Mouse (Mus musculus): ENCODE results near the gene Eya4. TPM values are rescaled to one million over a fixed set of nuclear protein-coding genes. Genes with fewer than 3 reads are reported as not detected.

The Eya4 gene
- total RNA-seq, 2 experiments from 2014 or later: not detected

DNA sequence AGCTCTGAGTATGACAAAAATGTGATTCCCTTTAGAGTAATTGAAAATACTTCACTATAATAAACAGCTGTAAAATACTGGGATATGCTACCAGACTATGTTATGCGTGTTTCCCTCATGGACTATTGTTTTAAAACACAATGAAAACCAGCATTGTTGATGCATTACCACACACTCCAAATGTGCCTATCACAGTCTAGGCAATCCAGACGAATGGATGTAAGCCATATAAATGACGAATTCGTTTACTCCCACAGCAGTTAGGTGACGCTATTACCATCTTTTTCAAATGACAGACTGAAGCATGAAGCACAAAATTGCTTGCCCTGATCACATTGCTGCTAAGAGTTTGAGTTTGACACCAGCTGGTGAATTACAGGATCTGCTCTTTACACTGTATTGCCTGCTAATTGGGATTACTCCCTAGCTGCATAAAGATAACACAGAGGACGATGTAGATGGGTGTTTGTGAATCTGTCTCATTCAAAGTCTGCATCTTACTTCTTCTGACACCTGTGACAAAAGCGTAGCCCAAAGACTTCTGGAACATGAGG is 185.4 kb downstream of the Eya4 start:
- no peak for ATAC-seq (replicated peaks; ENCODE audit: poor library complexity)

DNA sequence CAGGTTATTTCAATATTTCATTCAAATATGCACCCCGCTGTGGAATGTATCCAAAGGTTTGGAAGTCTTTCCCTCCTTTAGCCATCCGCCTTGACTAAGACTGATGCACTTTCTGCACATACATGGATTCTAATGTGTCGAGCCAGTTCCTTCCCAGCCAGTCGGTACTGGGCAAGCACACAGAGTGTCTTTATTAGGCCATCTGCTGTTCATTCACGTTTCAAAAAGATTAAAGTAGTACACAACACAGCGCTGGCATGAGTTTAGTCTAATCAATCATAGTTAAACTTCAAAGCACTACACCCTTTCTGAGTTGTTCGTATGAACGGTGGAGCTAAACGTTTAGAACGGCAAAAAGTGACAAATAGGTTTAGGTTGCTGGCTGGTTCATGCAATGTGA is 190.7 kb downstream of the Eya4 start:
- ATAC-seq (replicated peaks; ENCODE audit: poor library complexity): no peak

DNA sequence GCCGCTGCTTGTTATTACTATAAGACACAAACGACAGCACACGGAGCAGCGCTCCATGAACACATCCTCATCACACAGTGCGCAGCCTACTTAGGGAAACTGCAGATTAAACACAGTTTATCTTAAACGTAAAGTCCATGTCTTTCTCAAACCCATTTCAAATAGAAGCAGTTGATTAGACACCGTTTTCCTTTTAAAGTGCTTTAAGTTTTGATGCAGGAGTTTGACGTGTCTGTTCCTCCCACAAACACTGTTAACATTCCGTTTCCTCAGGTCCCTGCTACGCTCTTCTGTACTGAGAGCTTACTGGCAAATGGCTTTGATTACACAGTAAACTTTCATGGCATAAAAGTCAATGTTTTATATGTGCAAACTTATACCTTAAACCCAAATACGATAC is 191.4 kb downstream of the Eya4 start:
- no peak for ATAC-seq (replicated peaks; ENCODE audit: poor library complexity)

DNA sequence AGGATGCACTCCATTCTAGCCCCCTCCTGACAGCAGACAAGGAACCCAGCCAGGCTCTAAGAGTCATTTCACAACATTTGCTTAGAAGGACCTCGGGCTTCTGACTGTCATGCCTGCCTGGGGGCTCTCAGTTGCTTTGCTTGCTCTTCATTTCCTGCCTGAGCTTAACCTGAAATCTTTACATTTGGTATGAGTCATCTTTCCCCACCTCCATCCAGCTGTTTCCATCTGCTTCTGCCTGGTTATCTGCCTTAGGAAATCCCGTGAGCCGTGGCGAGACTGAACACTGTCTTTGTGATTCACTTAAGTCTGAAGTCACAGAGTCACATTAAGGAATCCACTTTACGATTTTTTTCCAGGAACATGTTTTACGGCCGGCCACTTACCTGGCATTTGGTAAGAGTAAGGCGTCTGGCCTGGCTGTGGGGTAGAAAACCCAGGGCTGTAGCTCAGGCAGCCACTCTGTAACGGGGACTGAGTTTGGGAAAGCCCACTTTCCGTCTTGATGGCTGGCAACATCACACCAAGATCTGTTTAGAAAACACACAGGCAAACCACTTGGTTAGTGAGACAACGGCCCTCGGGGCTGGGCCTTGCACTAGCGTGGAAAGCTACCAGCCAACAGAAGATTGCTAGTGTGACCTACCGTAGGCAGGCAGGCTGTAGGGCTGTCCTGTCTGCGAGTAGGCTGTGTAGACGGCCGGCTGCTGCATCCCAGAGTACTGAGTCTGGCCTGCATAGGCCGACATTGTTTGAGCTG is 193.5 kb downstream of the Eya4 start:
- no peak for ATAC-seq (replicated peaks; ENCODE audit: poor library complexity)

DNA sequence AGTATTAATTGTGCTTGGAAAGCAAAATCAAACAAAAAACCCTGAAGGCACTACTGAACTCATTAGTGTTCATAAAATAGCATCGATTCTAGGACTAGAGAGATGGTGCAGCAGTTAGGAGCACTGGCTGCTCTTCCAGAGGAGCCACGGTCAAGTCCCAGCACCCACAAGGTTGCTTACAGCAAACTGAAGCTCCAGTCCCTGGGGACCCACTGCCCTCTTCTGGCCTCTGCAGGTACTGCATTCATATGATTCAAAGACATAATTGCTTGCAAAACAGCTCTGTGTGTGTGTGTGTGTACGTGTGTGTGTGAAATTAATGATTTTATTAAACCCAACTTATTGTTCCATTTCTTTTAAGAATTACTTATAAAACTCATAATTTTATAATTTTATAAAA is 200.2 kb downstream of the Eya4 start:
- ATAC-seq (replicated peaks; ENCODE audit: poor library complexity): peak; percentile 78

DNA sequence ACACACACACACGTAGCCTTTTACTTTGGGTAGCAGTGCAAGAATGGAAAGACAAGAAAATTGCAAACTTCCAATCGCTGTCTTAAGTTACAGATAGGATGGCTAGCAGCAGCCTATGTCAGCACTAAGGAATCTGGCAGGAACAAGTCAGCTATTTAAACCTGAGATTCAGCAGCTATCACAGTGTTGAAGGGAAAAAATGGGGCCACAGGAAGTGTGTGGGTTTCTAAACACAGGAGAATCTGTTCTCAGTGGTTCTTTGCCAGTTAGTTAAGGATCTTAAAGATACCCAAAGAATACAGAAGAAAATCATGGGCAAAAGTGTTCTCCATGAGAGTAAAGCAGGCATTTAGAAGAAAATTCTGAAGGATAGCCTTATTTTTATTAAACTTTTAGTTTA is 206.0 kb downstream of the Eya4 start:
- ATAC-seq (replicated peaks; ENCODE audit: poor library complexity): no peak

DNA sequence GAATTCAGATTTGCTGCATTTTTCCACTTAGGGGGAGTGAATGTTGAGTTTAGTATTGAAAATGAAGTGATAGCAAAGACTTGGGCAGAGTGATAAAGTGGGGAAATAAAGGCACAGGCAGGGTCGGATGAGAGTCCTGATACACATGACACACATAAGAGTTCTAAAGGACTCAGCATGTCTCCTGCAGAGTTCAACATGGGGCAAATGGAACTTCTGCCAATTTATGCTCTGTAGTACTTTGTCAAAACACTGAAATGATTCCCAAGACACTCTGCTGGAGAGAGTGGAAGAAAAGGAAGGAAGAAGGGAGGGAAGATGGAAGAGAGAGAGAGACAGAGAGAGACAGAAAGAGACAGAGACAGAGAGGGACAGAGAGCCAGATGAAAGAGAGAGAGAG is 222.6 kb downstream of the Eya4 start:
- no peak for ATAC-seq (replicated peaks; ENCODE audit: poor library complexity)

DNA sequence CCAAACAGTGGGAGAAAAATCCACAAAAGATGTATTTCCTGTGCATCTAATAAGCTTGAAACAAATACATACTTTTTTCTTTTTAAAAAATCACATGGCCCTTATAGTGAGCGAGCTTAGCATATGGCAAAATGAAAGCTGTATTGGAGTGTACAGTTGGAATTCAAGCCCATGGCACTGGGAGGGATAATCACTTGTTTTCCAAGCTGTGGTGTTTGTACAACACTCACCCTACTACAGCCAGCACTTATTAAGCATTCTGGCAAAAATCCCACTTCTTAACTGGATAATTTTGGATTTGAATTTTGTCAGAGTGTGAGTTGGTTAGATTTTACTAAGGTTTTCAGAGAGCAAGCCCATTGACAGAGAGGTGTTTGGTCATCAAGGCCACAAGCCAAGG is 223.4 kb downstream of the Eya4 start:
- no peak for ATAC-seq (replicated peaks; ENCODE audit: poor library complexity)

DNA sequence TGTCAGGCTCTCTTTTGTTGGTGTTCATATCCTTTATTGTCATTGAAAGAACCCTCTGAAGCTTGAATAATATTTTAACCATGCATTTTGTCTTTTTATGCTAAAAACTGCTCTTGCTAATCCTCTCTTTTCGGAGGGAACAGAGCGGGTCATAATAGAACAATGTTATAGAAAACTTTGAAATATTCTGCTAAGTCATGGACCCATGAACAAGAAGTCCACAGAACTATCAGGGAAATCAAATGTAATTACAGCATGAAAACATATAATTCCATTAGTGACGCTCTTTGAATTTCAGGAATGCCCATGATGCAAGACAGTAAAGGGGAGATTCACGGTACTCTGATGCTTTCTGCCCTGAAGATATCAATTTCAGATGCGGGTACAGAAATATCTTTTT is 224.1 kb downstream of the Eya4 start:
- no peak for ATAC-seq (replicated peaks; ENCODE audit: poor library complexity)

DNA sequence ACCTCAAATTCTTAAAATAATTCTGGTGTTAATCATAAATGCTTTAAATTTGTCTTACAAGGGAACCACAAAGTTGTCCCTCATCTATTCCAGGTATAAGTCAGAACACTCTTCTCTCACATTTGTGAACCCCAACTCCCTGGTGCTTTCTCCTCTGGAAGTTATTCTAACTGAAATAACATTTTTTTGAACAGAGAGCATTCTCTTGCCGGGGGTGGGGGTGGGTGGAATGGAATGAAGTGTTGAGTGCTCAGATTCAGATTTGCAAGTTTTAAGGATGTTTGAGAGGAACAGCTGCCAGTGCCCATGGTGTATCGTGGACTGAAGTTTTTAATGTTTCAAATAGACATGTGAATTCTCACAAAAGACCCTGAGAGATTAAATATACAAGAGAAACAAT is 230.1 kb downstream of the Eya4 start:
- no peak for ATAC-seq (replicated peaks; ENCODE audit: poor library complexity)

DNA sequence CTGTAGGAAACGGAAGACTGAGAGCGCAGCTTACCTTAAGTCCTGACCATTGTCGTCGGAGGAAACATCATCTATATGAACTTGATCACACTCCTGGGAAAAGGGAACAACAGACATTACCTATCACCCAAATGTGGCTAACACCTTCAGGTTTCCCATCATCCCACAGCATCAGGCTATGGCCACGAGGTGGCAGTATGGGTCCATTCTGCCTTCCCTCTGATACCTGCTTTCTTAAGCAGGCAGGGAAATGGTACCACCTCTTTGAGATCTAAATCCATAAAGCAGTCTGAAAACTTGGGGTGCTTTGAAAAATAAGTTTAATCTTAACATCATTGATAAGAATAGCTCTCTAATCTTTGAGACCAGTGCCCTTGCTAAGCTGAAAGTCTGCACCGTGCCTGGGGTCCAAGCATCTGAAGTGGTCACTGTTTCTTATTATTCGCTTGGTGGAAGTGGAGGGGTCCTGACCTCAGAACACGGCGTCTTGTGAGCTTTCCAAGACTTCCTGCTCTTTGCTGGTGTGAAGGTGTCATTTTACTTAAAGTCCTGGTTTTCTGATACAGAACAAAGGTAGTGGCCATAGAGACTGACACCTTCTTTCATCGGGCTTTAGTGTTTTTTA is 233.7 kb downstream of the Eya4 start:
- ATAC-seq (replicated peaks; ENCODE audit: poor library complexity): peak; percentile 92

DNA sequence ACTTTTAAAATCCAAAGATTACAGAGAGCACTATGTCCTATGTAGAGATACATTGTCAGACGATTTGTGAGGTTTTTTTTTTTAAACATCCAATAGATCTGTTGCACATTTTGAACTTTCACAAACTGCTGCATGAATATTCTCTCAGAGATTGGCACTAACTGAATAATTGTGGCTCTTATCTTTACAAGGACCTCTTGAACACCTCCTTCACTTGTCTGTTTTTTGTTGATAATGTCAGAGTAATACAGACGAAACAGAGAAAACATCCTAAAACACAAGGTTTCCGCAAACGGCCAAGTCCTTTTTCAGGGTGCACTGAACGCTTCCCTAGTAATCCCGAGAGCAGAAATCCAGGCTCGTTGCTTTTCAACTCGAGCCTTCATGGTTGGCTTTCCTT is 234.5 kb downstream of the Eya4 start:
- peak; percentile 55 for ATAC-seq (replicated peaks; ENCODE audit: poor library complexity)

DNA sequence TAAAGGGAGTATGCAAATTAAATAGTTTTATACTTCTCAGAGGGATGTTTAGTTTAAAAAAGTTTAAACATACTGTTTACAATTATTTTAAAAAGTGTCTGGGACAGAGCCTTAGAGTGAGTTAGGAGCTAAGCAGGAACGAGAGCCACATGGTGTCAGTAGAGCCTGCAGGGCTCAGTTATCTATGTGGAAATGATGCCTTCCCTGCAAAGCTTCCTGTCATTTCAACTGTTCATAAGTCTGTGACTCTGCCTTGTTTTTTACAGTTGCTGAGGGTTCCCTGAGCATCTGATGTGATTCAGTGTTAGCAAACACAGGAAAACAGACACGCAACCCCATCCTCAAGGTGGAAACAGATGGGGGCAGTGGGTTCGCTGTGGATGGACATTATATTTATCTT is 235.3 kb downstream of the Eya4 start:
- ATAC-seq (replicated peaks; ENCODE audit: poor library complexity): 0 out of 2 replicates have a peak, but pooled peaks have one; percentile 37

DNA sequence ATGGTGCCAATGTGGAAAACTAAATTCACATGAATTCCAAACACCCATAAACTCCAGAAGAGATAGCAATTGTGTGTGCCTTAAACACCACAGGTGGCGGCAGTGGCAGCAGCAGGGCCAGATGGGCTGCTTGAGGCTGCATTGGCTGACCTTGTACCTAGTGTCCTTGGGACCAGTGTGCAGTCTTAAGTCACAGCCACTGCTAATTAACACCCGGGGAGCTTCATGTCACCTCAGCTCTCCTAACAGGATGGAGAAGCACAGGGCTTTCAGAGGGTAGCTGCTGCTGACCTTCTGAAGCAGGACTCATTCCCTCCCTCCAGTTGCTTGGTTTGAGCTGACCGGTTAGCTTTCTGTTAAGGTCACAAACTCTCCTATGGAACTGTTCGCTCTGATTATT is 242.5 kb downstream of the Eya4 start:
- ATAC-seq (replicated peaks; ENCODE audit: poor library complexity): no peak

DNA sequence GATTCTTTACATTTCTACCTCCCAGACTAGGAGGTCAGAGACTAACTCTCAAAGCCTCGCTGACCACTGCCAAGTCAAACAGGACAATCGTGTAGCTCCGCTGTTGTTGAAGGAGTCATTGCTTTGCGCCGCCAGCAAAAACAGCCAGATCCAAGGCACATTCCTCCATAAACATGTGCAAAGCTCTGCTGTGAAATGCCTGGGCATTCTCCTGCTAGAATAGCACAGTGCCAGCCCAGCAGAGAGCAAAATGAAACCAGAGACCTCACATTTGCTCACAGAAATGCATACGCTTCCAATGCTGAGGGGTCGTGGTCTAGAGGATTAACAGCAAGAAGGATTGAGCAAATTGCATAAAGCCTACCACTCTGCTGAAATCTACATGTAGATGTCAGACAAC is 258.1 kb downstream of the Eya4 start:
- ATAC-seq (replicated peaks; ENCODE audit: poor library complexity): no peak

DNA sequence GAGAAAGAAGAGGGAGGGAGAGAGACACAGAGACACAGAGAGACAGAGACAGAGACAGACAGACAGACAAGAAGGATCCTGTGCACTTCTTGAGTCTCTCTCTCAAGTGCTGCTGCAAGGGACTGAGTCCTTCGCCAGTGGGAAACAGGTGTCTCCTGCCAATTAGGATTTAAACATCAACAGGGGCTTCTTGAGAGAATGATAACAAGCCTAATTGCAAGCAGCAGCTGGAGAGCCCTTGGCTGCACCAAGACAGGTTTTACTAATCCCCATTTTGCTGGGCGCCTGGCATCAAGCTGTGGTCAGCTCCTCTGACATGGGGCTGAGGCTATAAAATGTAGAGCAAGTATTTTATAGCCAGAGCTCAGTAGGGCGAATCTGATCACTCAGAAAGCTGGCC is 259.0 kb downstream of the Eya4 start:
- no peak for ATAC-seq (replicated peaks; ENCODE audit: poor library complexity)

DNA sequence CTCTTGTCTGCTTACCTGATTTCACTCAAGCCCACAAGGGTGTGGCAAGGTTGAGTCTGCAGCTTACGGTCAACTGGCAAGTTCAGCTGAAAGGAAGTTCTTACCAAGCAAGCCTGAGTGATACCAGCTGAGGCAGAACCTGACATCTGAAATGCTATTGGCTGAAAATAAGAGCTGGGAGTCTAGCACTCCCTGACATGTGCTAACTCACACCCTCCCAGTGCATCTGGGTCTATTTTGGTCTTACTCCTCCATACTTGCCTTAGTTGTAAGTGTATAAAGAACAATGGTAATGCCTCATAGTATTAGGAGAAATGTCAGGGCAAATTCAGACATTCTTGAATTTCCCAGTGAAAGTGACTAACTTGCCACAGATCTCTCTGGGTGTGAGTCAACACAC is 260.3 kb downstream of the Eya4 start:
- no peak for ATAC-seq (replicated peaks; ENCODE audit: poor library complexity)

DNA sequence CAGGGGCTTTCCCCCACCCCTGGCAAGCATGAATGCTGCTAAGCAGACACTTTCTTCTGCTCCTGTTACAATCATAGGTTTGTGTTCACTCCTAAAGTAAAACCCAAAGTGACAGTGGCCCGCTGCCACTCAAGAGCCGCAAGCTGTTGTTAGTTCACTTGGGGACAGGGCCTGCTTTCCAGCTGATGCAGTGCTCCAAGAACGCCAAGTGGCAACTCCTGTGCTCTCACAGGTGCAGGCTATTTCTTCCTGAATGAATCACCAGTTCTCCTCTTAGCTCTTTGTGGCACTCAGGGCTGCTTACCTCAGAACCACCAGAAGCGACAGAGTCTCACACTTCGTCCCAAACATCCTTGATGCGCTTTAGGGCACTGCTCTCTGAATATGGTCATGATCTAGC is 261.3 kb downstream of the Eya4 start:
- no peak for ATAC-seq (replicated peaks; ENCODE audit: poor library complexity)

DNA sequence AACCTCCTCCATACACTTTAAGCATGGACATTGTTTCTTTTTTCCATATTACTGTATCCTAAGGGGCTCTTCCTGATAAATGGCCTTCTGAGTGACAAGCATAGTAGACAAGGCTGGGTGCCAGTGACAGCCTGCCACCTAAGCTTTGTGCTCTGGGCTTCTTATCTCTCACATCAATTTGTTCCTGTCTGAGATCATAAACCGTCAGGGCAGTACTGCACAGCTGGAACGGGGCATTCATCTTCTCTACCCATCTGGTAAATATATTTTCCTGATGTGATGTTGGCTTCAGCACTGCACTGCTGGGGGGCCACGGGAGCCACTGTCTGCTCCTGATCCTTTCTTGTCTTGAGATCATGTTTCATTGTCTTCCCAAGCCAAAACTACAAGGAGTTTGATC is 261.8 kb downstream of the Eya4 start:
- ATAC-seq (replicated peaks; ENCODE audit: poor library complexity): peak; percentile 29; the same call in 1 of the 2 replicates

DNA sequence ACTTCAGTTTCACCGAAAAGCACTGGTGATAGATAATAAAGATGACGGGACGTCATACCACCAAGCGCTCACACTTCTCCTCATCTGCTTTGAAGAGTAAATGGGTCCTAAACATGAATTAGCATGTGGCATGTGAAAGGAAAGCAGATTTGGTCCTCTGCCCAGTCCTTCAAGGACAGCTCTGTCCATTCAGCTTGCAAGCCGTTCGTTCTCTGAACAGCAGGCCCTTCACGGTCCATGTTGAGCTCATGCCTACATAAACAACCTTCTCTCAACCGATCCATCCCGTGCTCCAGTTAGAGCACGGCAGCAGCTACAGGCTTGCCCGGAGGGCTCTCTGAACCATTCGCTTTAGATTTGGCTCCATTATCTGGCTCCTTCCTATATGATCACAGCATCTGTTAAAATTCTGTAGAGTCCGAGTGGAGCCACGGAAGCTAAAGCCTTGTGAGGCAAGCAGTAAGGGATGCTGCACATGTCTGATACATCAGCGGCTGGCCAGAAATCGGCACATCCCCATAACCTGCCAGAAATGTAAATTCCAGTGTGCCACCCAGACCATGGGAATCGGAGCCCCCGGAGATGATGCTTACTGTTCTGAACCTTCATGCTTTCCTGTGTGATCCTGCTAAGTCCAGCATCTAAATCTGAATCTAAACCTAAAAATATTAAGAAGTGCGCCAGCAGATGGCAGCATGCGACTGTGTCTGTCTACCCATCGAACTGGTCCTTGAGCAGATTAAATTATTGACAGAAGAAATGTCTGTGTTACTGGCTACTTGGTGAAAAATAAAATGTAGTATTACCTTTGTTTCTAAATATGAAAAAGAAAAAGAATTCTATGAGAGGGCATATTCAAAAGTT is 264.0 kb downstream of the Eya4 start:
- ATAC-seq (replicated peaks; ENCODE audit: poor library complexity): peak; percentile 70

DNA sequence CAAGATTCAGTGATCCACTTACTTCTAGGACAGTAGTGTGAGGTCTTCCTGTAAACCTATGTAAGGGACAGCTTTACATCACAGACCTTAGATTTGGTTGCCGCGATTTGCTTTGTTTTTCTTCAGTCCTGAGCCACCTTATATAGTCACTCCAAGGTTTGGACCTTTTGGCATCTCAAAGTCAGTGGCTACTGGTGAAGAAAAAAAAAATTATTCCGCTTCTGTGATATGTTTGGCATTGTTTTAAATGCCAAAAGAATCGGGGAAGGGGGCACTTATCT is 269.1 kb downstream of the Eya4 start:
- no peak for ATAC-seq (replicated peaks; ENCODE audit: poor library complexity)
